Mouse (Mus musculus): ENCODE data around the gene Hsd17b11.
"Not testable (repeated sequence)": the region's sequence is repeated elsewhere in the genome, so short reads cannot be mapped to it uniquely, and the experiment has no call there.

The Hsd17b11 gene

GRCm38 (mm10) chr5:104035824-104036223, 14.1 kb upstream of the Hsd17b11 start:
- DNase-seq (ENCODE audit: extremely low read depth, low read depth): no peak

- no peak for DNase-seq (ENCODE audit: extremely low read depth, low read depth)
These were observed 13.3 kb upstream of the Hsd17b11 start for GRCm38 (mm10) chr5:104035066-104035465.

DNA sequence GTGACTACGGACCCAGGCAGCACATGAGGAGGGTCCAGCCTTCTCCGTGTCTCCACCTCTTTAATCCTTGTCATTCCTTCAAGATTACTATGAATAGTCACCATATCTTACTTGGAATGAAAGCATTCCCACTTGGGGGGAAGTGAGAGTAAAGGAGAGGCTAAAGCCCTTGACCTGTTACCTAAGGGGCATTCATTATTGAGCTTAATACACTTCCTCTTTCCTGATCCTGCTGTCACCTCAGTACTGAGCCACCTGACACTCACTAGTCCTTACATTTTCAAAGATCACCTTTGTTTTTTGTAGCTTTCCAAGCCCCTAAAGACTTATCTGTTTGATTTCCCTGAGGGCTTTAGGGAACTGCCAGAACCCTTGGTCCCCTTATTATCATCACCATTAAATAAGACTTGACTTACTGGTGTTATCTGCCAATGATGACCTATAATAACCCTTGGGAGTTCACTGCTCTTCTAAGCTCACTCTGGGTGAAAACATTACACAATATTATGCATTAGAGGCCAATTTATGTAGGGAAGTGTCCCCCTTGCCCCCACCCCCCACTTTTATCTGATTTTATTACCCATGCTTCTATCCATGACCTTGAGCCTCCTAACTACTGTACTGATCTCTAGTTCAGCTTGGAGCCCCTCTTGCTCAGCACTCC, 10.8 kb upstream of the Hsd17b11 start:
- no peak for DNase-seq (ENCODE audit: extremely low read depth, low read depth)

DNA sequence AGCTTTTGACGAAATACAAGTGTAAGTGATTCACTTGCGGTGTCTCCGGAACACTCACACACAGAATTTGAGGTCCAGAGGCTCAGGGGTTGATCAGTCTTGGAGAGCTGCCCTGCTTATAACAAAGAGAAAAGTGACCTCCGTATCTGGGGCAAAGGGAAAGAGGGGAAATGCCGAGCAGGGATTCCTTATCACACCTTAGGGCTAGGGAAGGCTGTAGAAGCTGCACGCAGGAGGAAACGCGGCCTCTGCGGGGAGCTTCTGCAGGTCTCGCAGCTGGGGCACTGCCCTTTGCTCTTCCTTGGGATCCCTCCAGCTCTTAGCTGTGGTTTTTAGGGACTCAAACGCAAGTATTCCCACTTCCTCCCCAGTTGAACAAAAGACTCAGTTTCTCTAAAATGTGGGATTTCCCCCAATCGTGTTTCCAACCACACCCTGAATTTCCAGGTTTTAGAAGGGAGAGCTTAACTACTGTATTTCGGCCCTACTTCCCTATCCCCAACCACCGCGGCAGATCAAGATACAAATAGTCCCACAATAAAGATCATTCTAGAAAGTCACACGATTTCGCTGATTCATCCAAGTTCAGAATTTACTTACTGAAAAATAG, 3.6 kb upstream of the Hsd17b11 start:
- no peak for DNase-seq (ENCODE audit: extremely low read depth, low read depth)

DNA sequence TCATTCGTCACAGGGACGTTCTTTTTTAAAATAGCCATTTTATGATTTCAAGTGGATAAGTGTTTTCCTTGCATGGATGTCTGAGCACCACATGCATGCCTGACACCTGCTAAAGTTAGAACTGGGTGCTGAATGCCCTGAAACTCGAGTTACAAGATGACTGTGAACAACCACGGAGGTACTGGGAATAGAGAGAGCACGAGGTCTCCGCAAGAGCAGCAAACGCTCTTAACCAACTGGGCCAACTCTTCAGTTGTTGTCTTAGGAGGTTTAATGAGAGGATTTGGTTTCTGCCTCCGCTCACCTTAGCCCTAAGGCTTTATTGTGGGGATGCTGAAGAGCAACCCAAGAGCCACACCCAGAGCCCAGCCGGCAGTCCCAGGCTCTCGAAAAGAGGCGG, 3.0 kb upstream of the Hsd17b11 start:
- no peak for DNase-seq (ENCODE audit: extremely low read depth, low read depth)

GRCm38 (mm10) chr5:104024193-104024592, 2.5 kb upstream of the Hsd17b11 start:
- DNase-seq (ENCODE audit: extremely low read depth, low read depth): not testable (repeated sequence)

GRCm38 (mm10) chr5:104023289-104024020, 1.7 kb upstream of the Hsd17b11 start:
- peak; percentile 42 for DNase-seq (ENCODE audit: extremely low read depth, low read depth)

DNA sequence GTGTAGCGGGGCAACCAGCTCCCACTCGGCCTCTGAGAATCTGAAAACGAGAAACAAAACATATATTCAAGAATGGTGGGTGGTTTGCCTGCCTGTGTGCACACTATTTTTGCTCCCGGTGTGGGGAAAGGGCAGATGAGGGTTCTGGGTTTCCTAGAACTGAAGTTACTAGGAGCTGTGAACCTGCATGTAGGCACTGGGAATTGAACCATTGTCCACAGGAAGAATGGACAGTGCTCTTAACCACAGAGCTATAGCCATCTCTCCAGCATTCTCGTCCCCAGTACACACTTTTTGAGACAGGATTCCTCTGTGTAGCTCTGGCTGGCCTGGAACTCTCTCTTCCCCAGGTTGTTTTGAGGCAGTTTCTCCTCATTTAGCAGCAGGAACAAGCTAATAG, 839 bp upstream of the Hsd17b11 start:
- DNase-seq (ENCODE audit: extremely low read depth, low read depth): no peak

DNA sequence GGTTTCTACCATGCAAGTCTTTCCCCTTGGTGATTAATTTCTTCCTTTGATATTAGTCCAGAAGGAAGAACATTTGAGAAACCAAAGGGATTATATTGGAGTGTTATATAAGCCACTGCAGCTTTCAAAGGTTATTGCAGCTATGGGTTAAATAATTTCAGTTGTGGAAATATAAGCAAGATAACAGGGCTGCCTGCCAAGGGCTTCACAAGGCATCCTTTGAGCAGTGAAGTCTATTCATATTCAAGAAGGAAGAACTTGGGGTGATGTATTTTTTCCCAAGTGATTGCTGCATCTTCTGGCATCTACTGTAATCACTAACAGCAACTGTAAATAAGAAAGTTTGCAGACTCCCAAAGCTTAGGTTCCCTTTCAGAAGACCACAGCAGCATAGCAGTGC, 10.3 kb downstream of the Hsd17b11 start:
- DNase-seq (ENCODE audit: extremely low read depth, low read depth): no peak

DNA sequence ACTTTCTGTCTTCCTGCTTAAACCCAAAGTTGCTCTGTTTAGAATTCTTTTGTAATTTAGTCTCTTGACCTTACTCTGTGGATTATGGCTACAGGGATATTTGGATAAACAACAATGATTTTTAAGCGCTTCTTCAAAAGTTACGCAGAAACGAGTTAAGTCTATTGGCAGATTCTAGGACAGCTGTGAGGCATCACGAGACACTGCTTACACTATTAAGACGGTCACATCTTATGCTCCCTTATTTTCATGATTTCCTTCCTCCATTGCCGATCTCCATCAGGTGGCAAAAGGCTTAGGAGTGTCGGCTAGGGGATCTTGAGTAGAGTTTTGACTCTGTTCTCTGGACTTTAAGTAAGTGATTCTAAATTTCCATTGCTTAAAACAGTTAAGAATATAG, 11.5 kb downstream of the Hsd17b11 start:
- no peak for DNase-seq (ENCODE audit: extremely low read depth, low read depth)

DNA sequence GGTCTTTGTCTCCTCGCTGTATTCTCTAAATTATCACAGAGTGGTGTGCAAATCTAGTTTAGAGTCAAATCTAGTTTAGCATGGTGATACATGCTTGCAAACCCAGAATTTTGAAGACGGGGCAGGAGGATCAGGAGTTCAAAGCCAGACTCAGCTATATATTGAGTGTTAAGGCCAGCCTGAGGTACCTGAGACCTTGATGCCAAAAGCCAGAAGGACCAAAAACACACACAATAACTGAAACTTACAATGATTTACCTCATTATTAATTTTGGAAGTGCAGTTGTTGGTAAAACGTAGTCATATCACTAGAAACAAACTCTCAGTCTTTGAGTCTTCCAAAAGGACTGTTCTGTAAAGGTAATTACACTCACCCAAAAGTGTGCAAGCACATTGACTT, 12.3 kb downstream of the Hsd17b11 start:
- no peak for DNase-seq (ENCODE audit: extremely low read depth, low read depth)

- DNase-seq (ENCODE audit: extremely low read depth, low read depth): no peak
These were observed 13.9 kb downstream of the Hsd17b11 start for GRCm38 (mm10) chr5:104007801-104008200.

GRCm38 (mm10) chr5:104006811-104007210, 14.9 kb downstream of the Hsd17b11 start:
- DNase-seq (ENCODE audit: extremely low read depth, low read depth): no peak

- no peak for DNase-seq (ENCODE audit: extremely low read depth, low read depth)
These were observed 17.8 kb downstream of the Hsd17b11 start for GRCm38 (mm10) chr5:104003955-104004354.

DNA sequence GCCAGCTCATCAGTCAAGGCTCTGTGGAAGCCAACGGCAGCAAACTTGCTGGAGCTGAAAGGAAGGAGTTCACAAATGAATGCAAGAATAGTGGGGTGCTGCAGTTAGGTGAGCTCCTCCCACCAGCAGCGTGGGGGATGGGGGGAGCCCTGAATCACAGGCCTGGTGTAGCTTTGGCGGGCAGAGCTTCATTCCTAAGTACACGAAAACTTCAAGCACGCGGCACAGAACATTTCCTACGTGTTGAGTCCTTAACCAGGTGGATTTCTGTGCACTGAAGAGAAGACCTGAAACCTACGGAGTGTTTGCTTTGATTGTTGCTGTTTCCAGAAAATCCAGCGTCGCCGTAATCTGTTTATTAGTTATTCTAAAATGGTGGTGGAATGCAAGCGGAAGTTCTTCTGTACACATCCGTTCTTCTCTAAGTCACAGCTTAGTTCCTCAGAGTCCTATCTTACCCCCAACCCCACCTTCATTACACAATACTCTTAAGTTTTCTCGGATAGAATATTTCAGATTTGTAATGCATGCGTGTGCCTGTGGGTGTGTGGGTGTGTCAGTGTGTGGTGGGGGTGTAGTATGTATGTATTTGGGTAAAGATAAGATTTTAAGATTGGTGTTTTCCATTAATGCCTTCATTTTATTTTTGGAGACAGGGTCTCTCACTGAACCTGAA, 18.3 kb downstream of the Hsd17b11 start:
- no peak for DNase-seq (ENCODE audit: extremely low read depth, low read depth)

DNA sequence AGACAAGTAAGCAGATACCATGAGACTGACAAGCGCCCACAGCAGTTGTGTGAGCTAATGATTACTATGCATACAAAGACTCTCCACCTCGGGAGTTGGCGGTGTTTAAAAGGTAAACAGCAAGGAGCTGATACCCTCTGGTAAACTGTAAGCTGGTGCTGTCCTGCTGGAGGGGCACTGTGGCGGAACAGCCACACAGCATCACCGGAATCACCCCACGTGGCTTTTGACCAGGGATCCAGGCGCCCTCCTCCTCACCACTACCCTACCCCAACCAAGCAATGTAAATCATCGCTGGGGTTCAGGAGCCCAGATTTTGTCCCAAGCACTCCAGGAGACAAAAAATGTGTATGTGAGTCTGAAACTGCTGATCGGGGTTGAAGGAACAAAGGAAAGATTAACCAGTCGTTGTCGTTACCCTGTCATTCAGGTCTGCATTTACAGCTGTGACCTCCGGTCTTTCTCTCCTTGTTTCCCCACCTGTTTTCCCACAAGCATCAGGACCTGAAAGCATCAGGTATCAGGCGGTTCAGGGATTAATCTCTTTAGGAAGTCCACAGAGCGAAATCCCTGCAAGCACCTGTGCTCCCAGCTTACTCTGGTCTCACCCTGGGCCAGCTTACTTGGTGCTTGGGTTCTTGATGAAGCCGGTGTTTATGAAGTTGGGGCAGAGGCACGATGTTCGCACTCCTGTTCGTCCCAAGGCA, 19.0 kb downstream of the Hsd17b11 start:
- DNase-seq (ENCODE audit: extremely low read depth, low read depth): no peak

- peak; percentile 37 for DNase-seq (ENCODE audit: extremely low read depth, low read depth)
These were observed 22.0 kb downstream of the Hsd17b11 start for GRCm38 (mm10) chr5:103999738-104000137.

DNA sequence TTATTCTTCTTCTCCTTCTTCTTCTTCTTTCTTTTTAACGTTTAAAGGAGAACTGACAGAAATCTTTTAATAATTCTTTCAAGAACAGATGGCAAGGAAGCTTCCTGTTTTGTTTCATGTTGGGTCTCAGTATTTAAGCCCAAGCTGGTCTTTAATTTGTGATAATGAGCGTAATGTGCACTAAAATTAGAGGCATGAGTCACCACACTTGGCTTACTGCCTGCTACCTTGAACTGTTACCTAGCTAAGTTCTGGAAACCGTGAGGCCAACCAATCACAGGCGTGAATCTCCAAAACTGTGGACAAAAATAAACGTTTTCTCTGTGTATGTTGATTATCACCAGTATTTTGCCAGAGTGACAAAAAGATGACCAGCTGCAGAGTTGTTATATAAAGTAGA, 23.0 kb downstream of the Hsd17b11 start:
- DNase-seq (ENCODE audit: extremely low read depth, low read depth): peak; percentile 22

DNA sequence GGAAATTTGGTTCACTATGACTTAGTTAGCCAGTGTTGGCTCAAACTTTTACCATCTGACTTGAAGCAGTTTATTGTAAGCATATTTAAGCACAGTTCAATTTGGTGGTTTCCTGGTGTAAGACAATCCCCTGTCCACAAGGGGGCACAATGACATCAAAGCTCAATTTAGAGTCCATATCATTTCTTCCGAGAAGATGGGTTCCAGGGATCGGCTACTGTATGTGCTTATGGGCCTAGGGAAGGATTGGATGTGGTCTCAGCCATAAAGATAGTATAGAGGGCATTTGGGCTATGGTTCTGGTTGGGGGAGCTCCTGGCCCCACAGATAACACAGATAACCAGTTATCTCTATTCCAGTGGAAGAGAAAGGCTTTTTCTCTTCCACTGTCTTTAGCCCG, 26.5 kb downstream of the Hsd17b11 start:
- DNase-seq (ENCODE audit: extremely low read depth, low read depth): peak; percentile 56

GRCm38 (mm10) chr5:103994669-103995068, 27.1 kb downstream of the Hsd17b11 start:
- no peak for DNase-seq (ENCODE audit: extremely low read depth, low read depth)

GRCm38 (mm10) chr5:103993601-103994000, 28.1 kb downstream of the Hsd17b11 start:
- DNase-seq (ENCODE audit: extremely low read depth, low read depth): no peak
